Mouse (Mus musculus) adipocyte (in vitro differentiated cells): ENCODE measurements around the gene Retnla.
"Not testable (repeated sequence)": the region's sequence is repeated elsewhere in the genome, so short reads cannot be mapped to it uniquely, and the experiment has no call there.

ENCODE experiments used
- DNase-seq: peaks from one replicate; pipeline ENCODE4 v3.0.0-alpha.2; 2016; ENCODE audit warnings: low spot score

The Retnla gene

DNA sequence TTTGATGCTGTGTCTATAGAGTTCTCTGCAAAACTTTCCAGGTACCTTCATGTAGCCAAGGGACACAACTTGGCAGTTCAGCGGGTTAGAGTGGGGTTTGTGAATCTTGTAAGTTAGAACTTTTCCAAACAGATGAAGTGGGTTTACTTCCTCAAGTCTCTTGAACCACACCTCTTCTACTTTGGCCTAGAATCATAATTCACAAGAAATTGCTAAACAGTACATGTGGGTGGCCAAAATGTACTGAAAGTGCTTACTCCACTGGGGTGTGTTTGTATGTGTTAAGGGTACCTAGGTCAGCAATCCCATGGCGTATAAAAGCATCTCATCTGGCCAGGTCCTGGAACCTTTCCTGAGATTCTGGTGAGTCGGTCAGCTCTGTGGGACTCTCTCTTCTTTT lies at the start of gene Retnla:
TSS of gene Retnla (plus strand) at position 286 of the 400 bp plus-strand sequence.
- DNase-seq: no peak

- DNase-seq: no peak
These were observed 44.1 kb upstream of the Retnla start for GRCm38 (mm10) chr16:48798285-48798684.

DNA sequence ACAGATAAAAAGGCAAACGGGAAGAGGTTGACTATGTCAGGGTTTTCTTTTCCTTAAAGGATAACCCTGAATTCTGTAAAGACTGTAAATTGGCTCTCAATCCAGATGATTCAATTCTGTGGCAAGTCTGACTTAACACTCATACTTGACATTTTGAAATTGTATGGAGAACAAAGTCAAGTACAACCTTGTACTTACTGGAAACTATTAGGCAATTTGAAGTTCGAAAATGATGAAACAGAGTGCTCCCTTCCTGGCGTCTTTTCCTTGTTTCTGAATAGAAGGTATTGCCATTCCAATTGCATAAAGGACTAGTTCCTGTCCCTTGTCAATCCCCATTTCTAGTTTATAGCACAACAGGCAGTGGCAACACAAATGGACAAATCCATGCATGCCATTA lies 42.9 kb upstream of the Retnla start:
- peak; percentile 3 for DNase-seq

GRCm38 (mm10) chr16:48800906-48801305 lies 41.4 kb upstream of the Retnla start:
- no peak for DNase-seq

DNA sequence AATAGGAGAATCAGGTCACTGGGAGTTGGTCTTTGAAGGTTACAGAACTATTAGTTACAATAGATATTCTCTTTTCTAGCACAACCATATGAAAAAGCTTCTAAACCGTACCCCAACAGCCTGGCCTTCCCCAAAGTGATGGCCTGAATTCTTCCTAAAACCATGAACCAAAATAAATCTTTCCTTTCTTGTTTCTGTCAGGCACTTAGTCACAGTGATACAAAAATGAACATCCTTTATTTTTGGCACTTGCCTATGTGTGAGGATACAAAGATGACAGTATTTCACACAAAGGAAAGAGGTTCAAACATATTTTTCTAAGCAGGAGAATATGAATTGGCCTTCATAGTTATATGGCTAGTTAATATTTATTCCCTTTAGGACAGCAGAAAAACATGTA lies 36.9 kb upstream of the Retnla start:
- no peak for DNase-seq

DNA sequence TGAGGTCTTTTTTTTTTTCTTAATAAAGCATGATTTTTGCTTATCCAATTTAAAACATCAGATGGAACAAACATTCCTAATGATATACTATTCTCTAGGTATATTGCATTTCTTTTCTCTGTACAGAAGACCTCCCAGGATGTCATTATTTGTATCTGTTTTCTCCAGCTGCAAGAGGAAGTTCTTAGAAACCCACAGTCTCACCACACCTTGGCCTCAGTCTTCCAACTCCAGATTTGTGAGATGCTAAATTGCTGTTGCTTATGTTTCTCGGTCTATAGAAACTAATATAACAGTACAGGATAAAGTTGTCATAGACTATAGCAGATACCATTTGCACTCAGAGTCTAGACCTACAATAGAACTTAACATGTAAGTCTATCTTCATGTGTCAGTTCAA lies 35.8 kb upstream of the Retnla start:
- DNase-seq: no peak

GRCm38 (mm10) chr16:48809374-48809773 lies 33.0 kb upstream of the Retnla start:
- DNase-seq: no peak

GRCm38 (mm10) chr16:48811881-48812436 lies 30.4 kb upstream of the Retnla start:
- no peak for DNase-seq

- DNase-seq: no peak
These were observed 25.7 kb upstream of the Retnla start, which contains the start of gene Retnlb for GRCm38 (mm10) chr16:48816695-48817094. Retnlb (plus strand) TSS chr16:48816856.

- peak; percentile 11 for DNase-seq
These were observed 23.8 kb upstream of the Retnla start for GRCm38 (mm10) chr16:48818524-48818923.

DNA sequence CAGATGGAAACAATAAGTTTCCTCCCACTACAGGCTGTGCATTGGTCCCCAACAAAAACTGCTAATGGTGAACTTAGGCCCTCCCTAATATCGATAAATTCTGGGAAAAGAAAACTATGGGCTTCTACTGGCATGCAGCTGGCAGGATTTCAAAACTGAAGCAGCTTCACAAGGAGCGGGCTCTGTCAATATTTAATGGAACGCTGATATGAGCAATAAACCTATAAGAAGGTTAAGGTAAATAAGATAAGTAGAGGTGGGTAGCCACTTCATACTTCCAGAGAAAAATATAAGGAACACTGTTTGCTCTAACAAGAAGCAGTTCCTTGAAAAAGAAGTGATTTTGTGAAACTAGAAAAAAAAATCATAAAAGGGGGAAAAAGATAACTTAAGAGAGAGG lies 15.9 kb upstream of the Retnla start:
- no peak for DNase-seq

DNA sequence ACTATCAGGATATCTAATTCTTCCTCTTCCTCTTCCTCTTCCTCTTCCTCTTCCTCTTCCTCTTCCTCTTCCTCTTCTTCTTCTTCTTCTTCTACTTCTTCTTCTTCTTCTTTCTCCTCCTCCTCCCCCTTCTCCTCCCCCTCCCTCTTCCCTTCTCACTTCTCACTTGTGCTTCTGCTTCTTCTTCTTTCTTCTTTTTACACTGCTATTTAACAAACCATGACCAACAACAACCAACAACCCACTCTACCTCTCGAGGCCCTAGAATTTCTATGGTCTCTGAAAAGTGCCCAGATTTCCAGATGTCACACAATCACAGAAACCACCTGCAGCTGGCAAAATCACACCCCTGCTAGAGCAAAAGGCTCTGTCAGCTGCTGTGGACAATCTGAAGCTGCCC lies 14.7 kb upstream of the Retnla start:
- DNase-seq: no peak

DNA sequence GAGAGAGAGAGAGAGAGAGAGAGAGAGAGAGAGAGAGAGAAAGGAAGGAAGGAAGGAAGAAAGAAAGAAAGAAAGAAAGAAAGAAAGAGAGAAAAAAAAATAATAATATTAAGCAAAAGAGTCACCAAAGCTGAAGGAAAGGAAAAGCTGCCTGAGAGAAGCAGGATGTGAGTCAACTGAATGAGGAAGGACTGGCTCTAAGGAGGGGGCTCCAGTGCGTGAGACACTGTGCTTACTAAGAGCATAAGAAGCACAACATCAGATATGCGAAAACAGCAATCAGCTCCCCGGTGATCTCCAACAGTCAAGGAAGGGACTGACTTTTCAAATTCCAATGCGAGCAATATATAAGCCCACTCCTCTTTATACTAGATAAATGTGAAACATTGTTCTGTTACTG lies 13.3 kb upstream of the Retnla start:
- no peak for DNase-seq

GRCm38 (mm10) chr16:48832055-48832454 lies 10.3 kb upstream of the Retnla start:
- no peak for DNase-seq

GRCm38 (mm10) chr16:48833626-48834025 lies 8.7 kb upstream of the Retnla start:
- DNase-seq: not testable (repeated sequence)

DNA sequence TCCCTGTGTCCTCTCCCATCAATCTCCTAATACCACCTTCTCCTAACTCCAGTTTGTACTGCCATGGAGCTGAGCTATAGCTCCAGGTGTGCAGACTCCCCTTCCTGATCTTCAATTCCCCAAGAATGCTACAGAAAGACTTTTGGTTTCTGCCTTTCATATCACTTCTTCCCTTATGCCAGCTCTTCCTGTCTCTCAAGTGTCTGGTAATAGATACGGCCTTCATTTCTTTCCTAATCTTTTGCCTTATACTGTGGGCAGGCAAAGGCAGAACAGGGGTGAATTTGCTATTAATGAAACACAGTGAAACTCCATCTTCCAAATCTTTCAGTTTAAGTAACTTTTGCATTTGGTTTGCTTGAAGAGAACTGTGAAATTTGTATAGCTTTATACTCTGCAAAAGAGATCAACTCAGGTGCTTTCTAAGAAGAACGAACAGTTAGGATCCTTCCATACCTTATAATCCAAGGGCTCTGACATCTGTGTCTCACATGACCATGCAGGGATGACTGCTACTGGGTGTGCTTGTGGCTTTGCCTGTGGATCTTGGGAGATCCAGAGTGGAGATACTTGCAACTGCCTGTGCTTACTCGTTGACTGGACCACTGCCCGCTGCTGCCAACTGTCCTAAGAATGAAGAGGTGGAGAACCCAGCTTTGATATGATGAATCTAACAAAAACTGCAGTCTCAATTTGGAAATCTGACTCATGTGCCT lies 1.5 kb downstream of the Retnla start:
- no peak for DNase-seq

GRCm38 (mm10) chr16:48865004-48865403 lies 22.7 kb downstream of the Retnla start:
- DNase-seq: not testable (repeated sequence)

DNA sequence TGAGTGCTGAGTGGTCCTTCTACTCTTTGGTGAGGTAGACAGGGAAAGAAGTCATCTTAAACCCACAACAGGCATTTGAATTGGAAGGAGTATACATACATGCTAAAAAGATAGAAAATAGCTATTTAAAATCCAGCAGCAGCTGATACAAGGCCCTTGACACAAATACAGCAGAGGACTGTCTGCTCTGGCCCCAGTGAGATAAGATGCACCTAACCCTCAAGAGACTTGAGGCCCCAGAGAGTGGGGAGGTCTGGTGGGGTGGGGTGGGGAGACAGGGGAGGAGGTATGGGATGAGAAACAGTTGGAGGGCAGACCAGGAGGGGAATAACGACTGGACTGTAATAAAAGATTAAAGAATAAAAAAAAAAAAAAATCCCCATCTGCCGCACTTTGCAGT lies 25.3 kb downstream of the Retnla start:
- DNase-seq: no peak

DNA sequence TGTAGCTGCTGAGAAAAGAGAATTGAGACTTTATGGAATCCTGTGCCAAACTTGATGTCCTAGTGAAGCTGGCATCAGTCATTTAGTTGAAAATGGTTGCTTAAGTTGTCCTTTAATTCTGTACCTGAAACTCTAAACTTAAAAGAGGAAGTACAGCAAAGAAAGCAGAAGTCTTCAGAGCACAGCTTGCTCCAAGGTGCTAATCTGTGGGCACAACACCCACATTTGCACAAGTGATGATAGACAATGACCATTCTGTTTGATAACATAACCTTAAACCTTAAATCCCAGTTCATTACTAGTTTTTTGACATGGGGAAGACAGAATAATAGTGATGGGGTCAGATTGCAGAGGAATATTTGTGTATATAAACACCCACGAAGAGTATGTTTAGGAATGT lies 26.3 kb downstream of the Retnla start:
- no peak for DNase-seq

GRCm38 (mm10) chr16:48869671-48870070 lies 27.3 kb downstream of the Retnla start:
- DNase-seq: no peak

GRCm38 (mm10) chr16:48871754-48872153 lies 29.4 kb downstream of the Retnla start:
- no peak for DNase-seq

DNA sequence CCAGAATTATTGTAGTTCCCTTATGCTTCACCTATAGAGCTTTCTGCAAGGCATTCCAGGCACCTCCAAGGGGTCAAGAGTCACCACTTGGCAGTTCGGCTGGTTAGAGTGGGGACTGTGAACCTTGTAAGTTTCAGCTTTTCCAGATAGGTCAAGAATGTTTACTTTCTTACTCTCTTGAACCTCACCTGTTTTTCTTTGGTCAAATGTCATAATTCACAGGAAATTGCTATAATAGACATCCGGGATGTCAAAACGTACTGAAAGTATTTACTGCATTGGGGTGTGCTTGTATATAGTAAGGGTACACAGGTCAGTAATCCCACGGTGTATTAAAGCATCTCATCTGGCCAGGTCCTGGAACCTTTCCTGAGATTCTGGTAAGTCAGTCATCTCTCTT lies 30.0 kb downstream of the Retnla start, which contains the start of gene Retnlg:
TSS of gene Retnlg (plus strand) at position 301 of the 400 bp plus-strand sequence.
- no peak for DNase-seq

DNA sequence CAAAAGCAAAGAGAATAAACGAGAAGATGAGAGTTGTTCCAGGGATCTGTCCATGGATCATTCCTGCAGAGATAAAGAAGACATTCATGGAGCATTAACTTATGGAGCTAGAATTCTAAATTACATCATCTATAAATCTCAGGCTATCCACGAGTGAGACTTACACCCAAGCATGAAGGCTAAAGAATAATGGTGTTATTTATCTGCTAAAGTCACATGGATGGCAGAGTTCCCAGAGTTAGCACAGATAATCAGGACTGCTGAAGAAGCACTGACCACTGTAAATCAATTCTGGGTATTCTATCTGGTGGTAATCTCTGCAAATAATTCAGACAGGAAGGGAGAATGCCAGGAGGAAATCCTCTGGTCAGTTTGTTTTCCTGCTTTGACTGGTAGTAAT lies 48.4 kb downstream of the Retnla start:
- peak; percentile 8 for DNase-seq
